Mouse (Mus musculus) thymus, adult 2 months (tissue): ENCODE results near the gene Tlx1. TPM values are rescaled to one million over a fixed set of nuclear protein-coding genes. Genes with fewer than 3 reads are reported as not detected.

Source experiments
- DNase-seq: peaks from one replicate; pipeline ENCODE4 v3.0.0; 2021
- H3K27ac ChIP-seq: fragments of 200-500 bp; 2 replicates; pipeline ENCODE4 v1.5.1; 2012; ENCODE audit warnings: low read length, control low read depth; ENCODE audit not compliant: control insufficient read depth, insufficient read depth
- H3K27me3 ChIP-seq: fragments of 200-500 bp; 2 replicates; pipeline ENCODE4 v1.6.1; 2012; ENCODE audit warnings: mild to moderate bottlenecking, low read length, moderate library complexity, mixed read lengths; ENCODE audit not compliant: control insufficient read depth, insufficient read depth
- H3K36me3 ChIP-seq: fragments of 200-500 bp; 2 replicates; pipeline ENCODE4 v1.6.1; 2012; ENCODE audit warnings: mild to moderate bottlenecking, low read length, moderate library complexity; ENCODE audit not compliant: control insufficient read depth, insufficient read depth
- H3K4me1 ChIP-seq: fragments of 200-500 bp; replicated peaks from 2 replicates; pipeline ENCODE4 v1.6.1; 2012; ENCODE audit warnings: low read length; ENCODE audit not compliant: control insufficient read depth, insufficient read depth
- H3K4me3 ChIP-seq: fragments of 200-500 bp; 2 replicates; pipeline ENCODE4 v1.5.1; 2012; ENCODE audit warnings: mild to moderate bottlenecking, low read length, control low read depth, moderate library complexity; ENCODE audit not compliant: control insufficient read depth, insufficient read depth
- CTCF ChIP-seq: fragments of 200-500 bp; IDR thresholded peaks from 2 replicates; pipeline ENCODE4 v1.5.1; 2012; ENCODE audit warnings: mild to moderate bottlenecking, control low read depth, low read length, moderate library complexity, borderline replicate concordance; ENCODE audit not compliant: control insufficient read depth, poor library complexity, insufficient read depth; ENCODE audit errors: extremely low read depth
- POLR2A ChIP-seq: fragments of 200-500 bp; IDR thresholded peaks from 2 replicates; pipeline ENCODE4 v1.6.1; 2012; ENCODE audit warnings: mild to moderate bottlenecking, low read length, control low read depth, moderate library complexity; ENCODE audit not compliant: control insufficient read depth, poor library complexity, insufficient read depth; ENCODE audit errors: extremely low read depth
- WGBS: fragments of 180-500 bp; shearing (Covaris S2); methylation state at CpG from one replicate; pipeline ENCODE4 v1.1.7; 2018; 5-methylcytosine and 5-hydroxymethylcytosine counted together
- polyA plus RNA-seq: library from polyadenylated mRNA; depleted of rRNA; stranded (reverse); fragments of >200 nt; gene quantifications from 2 replicates; pipeline ENCODE4 v1.2.3, GENCODE M21; 2012; rRNA removed

The Tlx1 gene
- polyA plus RNA-seq, 1 experiment = 0.19 TPM

DNA sequence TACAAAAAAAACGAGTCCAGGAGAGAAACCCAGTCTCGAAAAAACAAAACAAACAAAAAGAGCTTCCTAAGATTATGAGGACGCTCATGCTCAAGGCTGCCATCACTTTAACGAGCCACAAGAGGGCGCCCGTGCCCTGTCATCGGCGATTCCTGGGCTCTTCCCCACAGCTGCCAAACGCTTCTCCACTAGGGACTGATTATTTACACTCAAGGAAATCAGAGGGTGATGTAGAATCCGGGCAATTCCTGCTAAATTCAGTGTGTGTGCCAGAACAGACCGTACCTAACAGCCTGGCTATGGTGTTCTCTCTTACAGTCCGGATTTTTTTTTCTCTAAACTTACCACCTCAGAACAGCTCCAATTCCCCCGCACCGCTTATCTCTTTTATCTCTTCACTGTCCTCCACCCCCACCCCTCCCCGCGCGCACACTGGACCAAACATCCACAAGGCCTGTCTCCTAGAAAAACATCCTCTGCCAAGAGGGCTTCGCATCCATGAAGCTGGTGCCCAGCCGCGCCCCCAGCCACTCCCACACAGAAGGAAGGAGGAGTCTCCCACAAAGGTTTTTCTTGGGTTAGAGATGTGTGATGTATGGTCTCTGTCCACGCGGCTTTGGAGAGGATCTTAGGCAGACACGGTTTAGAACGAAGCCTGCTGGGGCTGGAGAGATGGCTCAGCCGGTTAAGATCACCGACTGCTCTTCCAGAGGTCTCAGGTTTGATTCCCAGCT is 26.7 kb downstream of the Tlx1 start:
- no peaks in the 10 kb centered on the region for H3K27me3 ChIP-seq
- TF ChIP-seq POLR2A (no peak), CTCF (peak; percentile 83; the same call in 1 of the 2 replicates)
- peaks cover 8% of the 10 kb centered on the region for H3K4me1 ChIP-seq
- 0 out of 2 replicates have a peak overlapping the region, but pooled peaks have one; percentile 8 for H3K4me3 ChIP-seq
- WGBS = 33% methylated on average over 26 of the region's 26 CpGs
- no peaks in the 10 kb centered on the region for H3K36me3 ChIP-seq
- no peak overlapping the region for H3K27ac ChIP-seq
- peak; percentile 34 for DNase-seq

DNA sequence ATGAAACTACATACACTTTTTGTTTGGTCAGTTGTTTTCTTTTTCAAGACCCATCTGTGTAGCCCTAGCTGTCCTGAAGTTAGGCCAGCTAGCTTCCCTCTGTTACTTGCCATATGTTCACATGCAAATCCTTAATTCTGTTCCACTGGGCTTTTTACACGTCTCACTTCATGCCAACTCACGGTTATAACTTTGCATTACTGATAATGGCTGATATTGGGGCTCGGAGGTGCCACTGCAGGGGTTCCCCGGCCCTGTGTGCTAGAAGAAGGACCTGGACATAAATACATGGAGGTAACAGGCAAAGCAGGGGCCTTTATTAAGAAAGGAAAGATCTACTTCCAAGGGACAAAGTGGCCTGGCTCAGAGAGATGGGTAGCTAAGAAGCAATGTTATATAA is 29.0 kb downstream of the Tlx1 start:
- TF ChIP-seq POLR2A (no peak), CTCF (no peak)
- 92% methylated on average over 4 of the region's 4 CpGs for WGBS
- Histone ChIP-seq H3K27me3 (no peaks in the 10 kb centered on the region), H3K4me1 (peaks cover 8% of the 10 kb centered on the region), H3K27ac (no peak overlapping the region), H3K36me3 (no peaks in the 10 kb centered on the region), H3K4me3 (no peak overlapping the region)
- no peak for DNase-seq

DNA sequence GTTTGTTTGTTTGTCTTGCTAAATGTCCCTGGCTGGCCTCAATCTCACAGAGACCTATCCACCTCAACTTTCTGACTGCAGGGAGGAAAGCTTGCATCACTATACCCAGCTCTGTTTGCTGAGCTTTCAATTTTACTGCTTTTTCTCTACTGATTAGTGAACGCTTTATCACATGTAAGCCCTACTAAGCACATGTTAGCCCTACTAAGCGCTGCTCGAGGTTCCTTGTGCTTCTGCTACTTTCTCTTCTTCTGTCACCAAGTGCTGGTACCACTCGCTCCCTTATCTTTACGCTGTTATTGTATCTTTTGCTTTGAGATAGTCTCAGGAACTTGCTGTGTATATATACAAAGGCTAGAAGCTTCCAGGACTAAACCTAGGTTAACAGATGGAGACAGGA is 30.0 kb downstream of the Tlx1 start:
- no peaks in the 10 kb centered on the region for H3K36me3 ChIP-seq
- no peaks in the 10 kb centered on the region for H3K27me3 ChIP-seq
- TF ChIP-seq POLR2A (no peak), CTCF (no peak)
- 95% methylated on average over 5 of the region's 5 CpGs for WGBS
- no peak overlapping the region for H3K4me3 ChIP-seq
- H3K4me1 ChIP-seq = peaks cover 8% of the 10 kb centered on the region
- no peak for DNase-seq
- H3K27ac ChIP-seq = no peak overlapping the region

DNA sequence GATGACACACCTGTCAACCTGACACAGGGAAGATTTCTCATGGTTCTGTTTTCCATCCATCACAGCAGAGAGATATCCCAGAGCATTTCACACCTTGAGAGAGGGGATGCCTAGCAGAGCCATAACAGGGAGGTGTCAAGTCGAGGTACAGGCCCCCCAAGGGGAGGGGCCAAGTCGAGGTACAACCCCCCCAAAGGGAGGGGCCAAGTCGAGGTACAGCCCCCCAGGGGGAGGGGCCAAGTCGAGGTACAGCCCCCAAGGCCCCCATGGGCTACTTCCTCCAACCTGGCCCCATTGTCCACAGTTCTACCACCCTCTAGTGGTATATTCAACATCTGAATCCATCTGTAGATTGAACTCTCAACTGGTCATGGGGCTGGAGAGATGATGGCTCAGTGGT is 44.2 kb downstream of the Tlx1 start:
- H3K36me3 ChIP-seq = no peaks in the 10 kb centered on the region
- H3K27me3 ChIP-seq = no peaks in the 10 kb centered on the region
- H3K4me3 ChIP-seq = no peak overlapping the region
- TF ChIP-seq CTCF (no peak), POLR2A (no peak)
- 52% methylated on average over 4 of the region's 4 CpGs for WGBS
- DNase-seq = no peak
- H3K27ac ChIP-seq = no peak overlapping the region
- no peaks in the 10 kb centered on the region for H3K4me1 ChIP-seq

DNA sequence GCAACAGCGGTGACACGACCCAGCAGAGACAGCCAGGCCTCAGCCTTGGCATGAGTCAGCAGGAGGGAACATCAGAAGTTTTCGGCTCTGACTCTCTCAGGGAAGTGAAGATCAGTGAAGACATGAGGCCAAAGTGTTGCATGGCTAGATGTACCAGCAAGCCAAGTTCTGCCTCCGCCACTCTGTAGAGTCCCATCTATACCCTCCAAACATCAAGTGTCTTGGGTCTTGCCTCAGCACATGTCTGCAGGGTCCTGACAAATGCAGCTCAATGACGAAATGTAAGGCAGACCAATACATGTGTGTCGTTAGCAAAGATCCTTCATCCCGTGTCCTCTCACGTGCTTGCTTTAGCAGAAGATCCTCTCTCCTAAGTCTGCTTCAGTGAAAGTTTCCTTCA is 46.5 kb downstream of the Tlx1 start:
- 79% methylated on average over 8 of the region's 8 CpGs for WGBS
- Histone ChIP-seq H3K27ac (no peak overlapping the region), H3K4me1 (no peaks in the 10 kb centered on the region), H3K27me3 (no peaks in the 10 kb centered on the region), H3K4me3 (no peak overlapping the region), H3K36me3 (no peaks in the 10 kb centered on the region)
- no peak for DNase-seq
- TF ChIP-seq POLR2A (no peak), CTCF (no peak)

DNA sequence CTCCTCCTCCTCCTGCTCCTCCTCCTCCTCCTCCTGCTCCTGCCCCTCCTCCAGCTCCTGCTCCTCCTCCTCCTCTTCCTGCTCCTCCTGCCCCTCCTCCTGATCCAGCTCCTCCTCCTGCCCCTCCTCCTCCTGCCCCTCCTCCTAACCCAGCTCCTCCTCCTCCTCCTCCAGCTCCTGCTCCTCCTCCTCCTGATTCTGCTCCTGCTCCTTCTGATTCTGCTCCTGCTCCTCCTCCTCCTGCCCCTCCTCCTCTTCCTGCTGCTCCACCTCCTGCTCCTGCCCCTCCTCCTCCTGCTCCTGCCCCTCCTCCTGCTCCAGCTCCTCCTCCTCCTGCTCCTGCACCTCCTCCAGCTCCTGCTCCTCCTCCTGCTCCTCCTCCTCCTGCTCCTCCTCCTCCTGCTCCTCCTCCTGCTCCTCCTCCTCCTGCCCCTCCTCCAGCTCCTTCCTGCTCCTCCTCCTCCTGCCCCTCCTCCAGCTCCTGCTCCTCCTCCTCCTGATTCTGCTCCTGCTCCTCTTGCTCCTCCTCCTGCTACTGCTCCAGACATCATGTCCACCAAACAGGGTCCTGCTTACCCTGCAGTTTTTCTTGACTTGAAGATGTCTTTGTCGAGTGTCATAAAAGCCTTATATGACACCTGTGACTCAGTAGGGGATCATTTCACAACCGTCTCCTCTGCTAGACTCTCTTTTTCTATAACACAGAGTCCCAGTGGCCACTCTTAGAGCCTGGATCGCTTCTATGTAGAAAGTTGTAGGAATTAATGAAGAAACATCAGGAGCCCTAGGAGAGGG is 55.0 kb downstream of the Tlx1 start:
- Histone ChIP-seq H3K27ac (no peak overlapping the region), H3K4me3 (no peak overlapping the region), H3K27me3 (peaks cover 7% of the 10 kb centered on the region; the same call in 1 of the 2 replicates), H3K4me1 (0 out of 2 replicates have a peak, but pooled peaks cover 3% of the 10 kb centered on the region), H3K36me3 (no peaks in the 10 kb centered on the region)
- 72% methylated on average over 3 of the region's 3 CpGs for WGBS
- DNase-seq = no peak
- TF ChIP-seq CTCF (no peak), POLR2A (no peak)

Other genes starting within 250 kb of the Tlx1 start
- 98.6 and 134 TPM in 2 replicates for gene Slf2, start 219.5 kb upstream of the Tlx1 start, polyA plus RNA-seq
- gene Sema4g, start 161.6 kb upstream of the Tlx1 start, polyA plus RNA-seq = 13.7 TPM in 2 replicates
- 11.5 and 11.6 TPM in 2 replicates for gene Twnk, start 145.0 kb upstream of the Tlx1 start, polyA plus RNA-seq
- 121 and 137 TPM in 2 replicates for gene Mrpl43, start 144.2 kb upstream of the Tlx1 start, polyA plus RNA-seq
- 37.6 and 41.2 TPM in 2 replicates for gene Lzts2, start 136.3 kb upstream of the Tlx1 start, polyA plus RNA-seq
- 0.33 and 0.47 TPM in 2 replicates for gene Pdzd7, start 105.0 kb upstream of the Tlx1 start, polyA plus RNA-seq
- gene Sfxn3, start 103.2 kb upstream of the Tlx1 start, polyA plus RNA-seq = 46.9 and 61.1 TPM in 2 replicates
- 4.6 and 7.9 TPM in 2 replicates for gene Kazald1, start 75.4 kb upstream of the Tlx1 start, polyA plus RNA-seq
- gene Lbx1, start 85.1 kb downstream of the Tlx1 start, polyA plus RNA-seq = 0.06 TPM in 1 of 2 replicates, not detected in the other
- 14.1 and 17.1 TPM in 2 replicates for gene Btrc, start 213.1 kb downstream of the Tlx1 start, polyA plus RNA-seq